In genomic region chr2:153270231-153270915, GRCm38 (mm10) we compare ENCODE assay signal across 8 mouse cellular contexts. TPM values are rescaled to one million over a fixed set of nuclear protein-coding genes. Genes with fewer than 3 reads are reported as not detected.
DNase-seq lines count a peak whose midpoint lies in the region; ATAC-seq and TF ChIP-seq lines count a peak whose summit lies in the region.
"Not testable (repeated sequence)": the region's sequence is repeated elsewhere in the genome, so short reads cannot be mapped to it uniquely, and the experiment has no call there.

No protein-coding gene starts in this region.

- peaks cover 18% of the 10 kb centered on the region for H3K4me1 ChIP-seq in intestine, embryonic 16.5 days (ENCODE audit: control insufficient read depth, insufficient read depth, low read length)
- H3K4me1 ChIP-seq in liver, embryonic 11.5 days (replicated peaks; ENCODE audit: control insufficient read depth, insufficient read depth, low read length), result peaks cover 18% of the 10 kb centered on the region
- H3K4me1 ChIP-seq in liver, embryonic 16.5 days (ENCODE audit: control insufficient read depth, low read depth, low read length), result peaks cover 17% of the 10 kb centered on the region
- not testable (repeated sequence) for H3K4me1 ChIP-seq in lung, postnatal 0 days (ENCODE audit: insufficient read depth, low read depth, low read length); midbrain, embryonic 11.5 days (ENCODE audit: control insufficient read depth, insufficient read depth, low read length); stomach, postnatal 0 days (replicated peaks; ENCODE audit: control insufficient read depth, insufficient read depth)

- 50% methylated on average over 8 of the region's 8 CpGs for WGBS in intestine, embryonic 16.5 days
- WGBS in liver, embryonic 11.5 days, result 44% methylated on average over 8 of the region's 8 CpGs
- 27% methylated on average over 8 of the region's 8 CpGs for WGBS in liver, embryonic 16.5 days (ENCODE audit: insufficient replicate concordance)
- WGBS in lung, postnatal 0 days, result 48% methylated on average over 8 of the region's 8 CpGs
- 68% methylated on average over 8 of the region's 8 CpGs for WGBS in midbrain, embryonic 11.5 days
- 48% methylated on average over 8 of the region's 8 CpGs for WGBS in stomach, postnatal 0 days

- not testable (repeated sequence) for H3K27me3 ChIP-seq in intestine, embryonic 16.5 days (replicated peaks; ENCODE audit: control insufficient read depth, insufficient read depth, low read length); liver, embryonic 11.5 days (replicated peaks; ENCODE audit: control insufficient read depth, insufficient read depth, low read length); liver, embryonic 16.5 days (ENCODE audit: control insufficient read depth, insufficient read depth, low read depth, low read length); lung, postnatal 0 days (replicated peaks; ENCODE audit: insufficient read depth, low read length); midbrain, embryonic 11.5 days (ENCODE audit: control insufficient read depth, insufficient read depth, low read length); stomach, postnatal 0 days (ENCODE audit: control insufficient read depth, insufficient read depth, low read length)

- not testable (repeated sequence) for H3K9me3 ChIP-seq in intestine, embryonic 16.5 days (ENCODE audit: control insufficient read depth, low read length); liver, embryonic 11.5 days (ENCODE audit: control insufficient read depth, low read length); liver, embryonic 16.5 days (replicated peaks; ENCODE audit: control insufficient read depth, low read length); lung, postnatal 0 days (ENCODE audit: low read length); midbrain, embryonic 11.5 days (ENCODE audit: control insufficient read depth, low read length); stomach, postnatal 0 days (ENCODE audit: control insufficient read depth, low read length)

- not testable (repeated sequence) for TF ChIP-seq CTCF in lung, postnatal 0 days (IDR thresholded peaks at IDR 0.05); stomach, postnatal 0 days (IDR thresholded peaks at IDR 0.05; ENCODE audit: low read depth)

- H3K4me2 ChIP-seq in intestine, embryonic 16.5 days (ENCODE audit: low read depth, low read length); liver, embryonic 11.5 days; liver, embryonic 16.5 days (ENCODE audit: low read depth, low read length); lung, postnatal 0 days (replicated peaks; ENCODE audit: low read depth, low read length); midbrain, embryonic 11.5 days; stomach, postnatal 0 days (replicated peaks; ENCODE audit: low read depth): not testable (repeated sequence)

- TF ChIP-seq EP300 in lung, postnatal 0 days (IDR thresholded peaks at IDR 0.05); stomach, postnatal 0 days (optimal IDR thresholded peaks at IDR 0.05): not testable (repeated sequence)

- H3K36me3 ChIP-seq in intestine, embryonic 16.5 days (ENCODE audit: control insufficient read depth, insufficient read depth, low read length); liver, embryonic 16.5 days (ENCODE audit: control insufficient read depth, insufficient read depth); lung, postnatal 0 days (ENCODE audit: insufficient read depth, low read length); stomach, postnatal 0 days (ENCODE audit: control insufficient read depth, insufficient read depth, low read length): not testable (repeated sequence)
- H3K36me3 ChIP-seq in liver, embryonic 11.5 days (ENCODE audit: control insufficient read depth, insufficient read depth, low read length), result peaks cover 18% of the 10 kb centered on the region
- H3K36me3 ChIP-seq in midbrain, embryonic 11.5 days (ENCODE audit: control insufficient read depth, insufficient read depth, low read length), result peaks cover 13% of the 10 kb centered on the region

- not testable (repeated sequence) for DNase-seq in liver, embryonic 11.5 days (ENCODE audit: low spot score); lung, postnatal 0 days (ENCODE audit: low spot score); midbrain, embryonic 11.5 days (ENCODE audit: low spot score, missing footprints); stomach, postnatal 0 days (ENCODE audit: low spot score)

- H3K27ac ChIP-seq in intestine, embryonic 16.5 days (ENCODE audit: low read length), result peak overlapping the region; percentile 64
- not testable (repeated sequence) for H3K27ac ChIP-seq in liver, embryonic 11.5 days (ENCODE audit: low read depth, low read length); liver, embryonic 16.5 days (ENCODE audit: low read length); lung, postnatal 0 days (ENCODE audit: low read length); midbrain, embryonic 11.5 days (ENCODE audit: low read depth, low read length)
- peak overlapping the region; percentile 58 for H3K27ac ChIP-seq in stomach, postnatal 0 days (replicated peaks)

- peak; percentile 59 for ATAC-seq in common myeloid progenitor, adult 5-6 weeks (replicated peaks; ENCODE audit: low read depth, poor library complexity, severe bottlenecking)
- peak; percentile 61 for ATAC-seq in granulocyte monocyte progenitor cell, adult 5-6 weeks (replicated peaks; ENCODE audit: poor library complexity, severe bottlenecking)
- ATAC-seq in intestine, embryonic 16.5 days, result peak; percentile 36
- ATAC-seq in liver, embryonic 11.5 days (replicated peaks; ENCODE audit: low FRiP score), result peak; percentile 54; the same call in 1 of the 2 replicates
- peak; percentile 28 for ATAC-seq in liver, embryonic 16.5 days (ENCODE audit: low read depth)
- peak; percentile 83 for ATAC-seq in lung, postnatal 0 days
- ATAC-seq in midbrain, embryonic 11.5 days (ENCODE audit: low FRiP score), result peak; percentile 52
- peak; percentile 81 for ATAC-seq in stomach, postnatal 0 days (ENCODE audit: low FRiP score, low TSS enrichment)

- H3K4me3 ChIP-seq in intestine, embryonic 16.5 days (ENCODE audit: low read length); liver, embryonic 11.5 days (ENCODE audit: low read depth, low read length); liver, embryonic 16.5 days (ENCODE audit: low read depth, low read length); lung, postnatal 0 days (ENCODE audit: low read depth, low read length); midbrain, embryonic 11.5 days (ENCODE audit: low read depth, low read length); stomach, postnatal 0 days (ENCODE audit: low read depth, low read length): not testable (repeated sequence)

- H3K9ac ChIP-seq in intestine, embryonic 16.5 days (ENCODE audit: low read depth, low read length); liver, embryonic 11.5 days (ENCODE audit: low read depth, low read length); liver, embryonic 16.5 days (ENCODE audit: low read depth, low read length); lung, postnatal 0 days (replicated peaks; ENCODE audit: low read depth); midbrain, embryonic 11.5 days (ENCODE audit: low read length); stomach, postnatal 0 days (ENCODE audit: low read length): not testable (repeated sequence)

RNA-seq across cellular contexts. Expression of gene Kif3b, which starts 20.8 kb away (rescaled TPM):
- 12.3 and 13.2 TPM in 2 replicates for total RNA-seq in common myeloid progenitor, adult 5-6 weeks (2017)
- 6.9 and 7.7 TPM in 2 replicates for total RNA-seq in granulocyte monocyte progenitor cell, adult 5-6 weeks (2014; fragmentation: Nextera tagmentation)
- total RNA-seq in granulocyte monocyte progenitor cell, adult 5-6 weeks (2017), result 9.1 and 11.3 TPM in 2 replicates
- 8.2 and 8.3 TPM in 2 replicates for polyA plus RNA-seq in intestine, embryonic 16.5 days (2015; fragmentation: Nextera tagmentation; extraction: Ambion mirVana)
- 3.2 and 3.5 TPM in 2 replicates for polyA plus RNA-seq in liver, embryonic 11.5 days (2014; fragmentation: Nextera tagmentation; extraction: Ambion mirVana)
- 1.9 and 2.1 TPM in 2 replicates for polyA plus RNA-seq in liver, embryonic 16.5 days (2015; fragmentation: Nextera tagmentation; extraction: Ambion mirVana)
- polyA plus RNA-seq in lung, postnatal 0 days (2015; fragmentation: Nextera tagmentation; extraction: Ambion mirVana), result 4.7 and 5.2 TPM in 2 replicates
- polyA plus RNA-seq in midbrain, embryonic 11.5 days (2014; fragmentation: Nextera tagmentation; extraction: Ambion mirVana), result 7.5 and 9.4 TPM in 2 replicates
- polyA plus RNA-seq in stomach, postnatal 0 days (2015; fragmentation: Nextera tagmentation; extraction: Ambion mirVana), result 3.1 and 3.2 TPM in 2 replicates

RNA-seq across cellular contexts. Expression of gene Pofut1, which starts 29.0 kb away (rescaled TPM):
- total RNA-seq in common myeloid progenitor, adult 5-6 weeks (2017), result 21.7 and 23.2 TPM in 2 replicates
- total RNA-seq in granulocyte monocyte progenitor cell, adult 5-6 weeks (2014; fragmentation: Nextera tagmentation), result 17.6 and 20.3 TPM in 2 replicates
- total RNA-seq in granulocyte monocyte progenitor cell, adult 5-6 weeks (2017), result 16.0 and 19.1 TPM in 2 replicates
- 13.3 and 13.5 TPM in 2 replicates for polyA plus RNA-seq in intestine, embryonic 16.5 days (2015; fragmentation: Nextera tagmentation; extraction: Ambion mirVana)
- polyA plus RNA-seq in liver, embryonic 11.5 days (2014; fragmentation: Nextera tagmentation; extraction: Ambion mirVana), result 6.3 and 8.0 TPM in 2 replicates
- polyA plus RNA-seq in liver, embryonic 16.5 days (2015; fragmentation: Nextera tagmentation; extraction: Ambion mirVana), result 2.8 and 3.0 TPM in 2 replicates
- 2.8 and 3.1 TPM in 2 replicates for polyA plus RNA-seq in lung, postnatal 0 days (2015; fragmentation: Nextera tagmentation; extraction: Ambion mirVana)
- 6.4 and 7.2 TPM in 2 replicates for polyA plus RNA-seq in midbrain, embryonic 11.5 days (2014; fragmentation: Nextera tagmentation; extraction: Ambion mirVana)
- polyA plus RNA-seq in stomach, postnatal 0 days (2015; fragmentation: Nextera tagmentation; extraction: Ambion mirVana), result 2.6 and 2.7 TPM in 2 replicates

RNA-seq across cellular contexts. Expression of gene Plagl2, which starts 29.1 kb away (rescaled TPM):
- 4.9 and 11.2 TPM in 2 replicates for total RNA-seq in common myeloid progenitor, adult 5-6 weeks (2017)
- total RNA-seq in granulocyte monocyte progenitor cell, adult 5-6 weeks (2014; fragmentation: Nextera tagmentation), result 45.0 and 46.6 TPM in 2 replicates
- total RNA-seq in granulocyte monocyte progenitor cell, adult 5-6 weeks (2017), result 5.4 and 7.2 TPM in 2 replicates
- 53.5 and 67.5 TPM in 2 replicates for polyA plus RNA-seq in intestine, embryonic 16.5 days (2015; fragmentation: Nextera tagmentation; extraction: Ambion mirVana)
- 45.2 and 45.9 TPM in 2 replicates for polyA plus RNA-seq in liver, embryonic 11.5 days (2014; fragmentation: Nextera tagmentation; extraction: Ambion mirVana)
- 13.9 and 16.7 TPM in 2 replicates for polyA plus RNA-seq in liver, embryonic 16.5 days (2015; fragmentation: Nextera tagmentation; extraction: Ambion mirVana)
- 6.8 and 7.1 TPM in 2 replicates for polyA plus RNA-seq in lung, postnatal 0 days (2015; fragmentation: Nextera tagmentation; extraction: Ambion mirVana)
- 31.5 and 35.3 TPM in 2 replicates for polyA plus RNA-seq in midbrain, embryonic 11.5 days (2014; fragmentation: Nextera tagmentation; extraction: Ambion mirVana)
- 6.9 and 7.7 TPM in 2 replicates for polyA plus RNA-seq in stomach, postnatal 0 days (2015; fragmentation: Nextera tagmentation; extraction: Ambion mirVana)

RNA-seq across cellular contexts. Expression of gene Tspyl3, which starts 45.1 kb away (rescaled TPM):
- 10.8 and 11.8 TPM in 2 replicates for total RNA-seq in common myeloid progenitor, adult 5-6 weeks (2017)
- total RNA-seq in granulocyte monocyte progenitor cell, adult 5-6 weeks (2014; fragmentation: Nextera tagmentation), result 12.1 and 16.7 TPM in 2 replicates
- 6.1 and 6.2 TPM in 2 replicates for total RNA-seq in granulocyte monocyte progenitor cell, adult 5-6 weeks (2017)
- polyA plus RNA-seq in intestine, embryonic 16.5 days (2015; fragmentation: Nextera tagmentation; extraction: Ambion mirVana), result 10.7 and 11.4 TPM in 2 replicates
- 6.5 and 6.8 TPM in 2 replicates for polyA plus RNA-seq in liver, embryonic 11.5 days (2014; fragmentation: Nextera tagmentation; extraction: Ambion mirVana)
- 2.0 and 2.4 TPM in 2 replicates for polyA plus RNA-seq in liver, embryonic 16.5 days (2015; fragmentation: Nextera tagmentation; extraction: Ambion mirVana)
- 4.7 and 5.5 TPM in 2 replicates for polyA plus RNA-seq in lung, postnatal 0 days (2015; fragmentation: Nextera tagmentation; extraction: Ambion mirVana)
- polyA plus RNA-seq in midbrain, embryonic 11.5 days (2014; fragmentation: Nextera tagmentation; extraction: Ambion mirVana), result 6.2 and 6.6 TPM in 2 replicates
- 3.3 and 3.4 TPM in 2 replicates for polyA plus RNA-seq in stomach, postnatal 0 days (2015; fragmentation: Nextera tagmentation; extraction: Ambion mirVana)

Comparison
In these comparisons a context has a peak if more than half of its experiments do, and no peak if none do; other contexts are left out.
1. ATAC-seq: peak in every context shown above with its lines; median percentile 83 in lung, postnatal 0 days; 81 in stomach, postnatal 0 days; 61 in granulocyte monocyte progenitor cell, adult 5-6 weeks; 59 in common myeloid progenitor, adult 5-6 weeks; 54 in liver, embryonic 11.5 days; 52 in midbrain, embryonic 11.5 days; 36 in intestine, embryonic 16.5 days; 28 in liver, embryonic 16.5 days.